Mouse (Mus musculus): ENCODE results near the gene Srebf2.

- TF ChIP-seq MAX (IDR thresholded peaks at IDR 0.05; ENCODE audit: low read depth) (no peak), POLR2A (IDR thresholded peaks at IDR 0.05; ENCODE audit: insufficient read length, low read depth) (no peak), MYOG (IDR thresholded peaks at IDR 0.05; ENCODE audit: control insufficient read depth in 1 of 3, insufficient read depth in 1 of 3, insufficient read length in 2 of 3, low read depth in 2 of 3) (peak in 1 of 3 experiments; percentile 39), E2F4 (IDR thresholded peaks at IDR 0.05; ENCODE audit: insufficient read depth) (no peak), MYOD1 (IDR thresholded peaks at IDR 0.05; ENCODE audit: control insufficient read depth in 1 of 3, insufficient read length in 2 of 3, low read depth in 2 of 3) (no peak), POLR2AphosphoS2 (IDR thresholded peaks at IDR 0.05; ENCODE audit: insufficient read length, low read depth) (peak; percentile 44), USF1 (IDR thresholded peaks at IDR 0.05; ENCODE audit: low read depth) (no peak), TCF12 (IDR thresholded peaks at IDR 0.05; ENCODE audit: insufficient read depth, poor library complexity, severe bottlenecking) (no peak), CEBPB (IDR thresholded peaks at IDR 0.05; ENCODE audit: insufficient read depth, poor library complexity, severe bottlenecking) (no peak), SRF (IDR thresholded peaks at IDR 0.05; ENCODE audit: control insufficient read depth, insufficient read length, low read depth) (no peak)
These were observed 16.5 kb downstream of the Srebf2 start for GRCm38 (mm10) chr15:82163356-82164060.
